Mouse (Mus musculus) right cerebral cortex, postnatal 25 days (tissue): ENCODE results near the gene Celf6.

Experiments used
- DNase-seq: peaks from one replicate; pipeline ENCODE4 v3.0.0; 2022

Celf6 gene

GRCm38 (mm10) chr9:59577844-59578504 lies at the start of gene Celf6:
Celf6 (plus strand) TSS chr9:59577917.
- DNase-seq = peak; percentile 93

- no peak for DNase-seq
Measured at GRCm38 (mm10) chr9:59528274-59528673, 49.4 kb upstream of the Celf6 start.

GRCm38 (mm10) chr9:59531645-59532044 lies 46.1 kb upstream of the Celf6 start:
- no peak for DNase-seq

- no peak for DNase-seq
Measured at GRCm38 (mm10) chr9:59533422-59533821, 44.3 kb upstream of the Celf6 start.

- DNase-seq = no peak
Measured at GRCm38 (mm10) chr9:59533889-59534288, 43.8 kb upstream of the Celf6 start.

GRCm38 (mm10) chr9:59537651-59538050 lies 40.1 kb upstream of the Celf6 start:
- no peak for DNase-seq

GRCm38 (mm10) chr9:59539441-59540137 lies 38.1 kb upstream of the Celf6 start, which contains the start of the genes Hexa and Tmem202:
Hexa (plus strand) TSS chr9:59539540.
Tmem202 (minus strand) TSS chr9:59539847.
- DNase-seq = peak; percentile 85

GRCm38 (mm10) chr9:59541617-59542016 lies 36.1 kb upstream of the Celf6 start:
- DNase-seq = no peak

GRCm38 (mm10) chr9:59542766-59543324 lies 34.9 kb upstream of the Celf6 start:
- DNase-seq = no peak

GRCm38 (mm10) chr9:59544739-59545138 lies 33.0 kb upstream of the Celf6 start:
- no peak for DNase-seq

GRCm38 (mm10) chr9:59547869-59548268 lies 29.8 kb upstream of the Celf6 start:
- no peak for DNase-seq

- no peak for DNase-seq
Measured at GRCm38 (mm10) chr9:59548961-59549487, 28.7 kb upstream of the Celf6 start.

- no peak for DNase-seq
Measured at GRCm38 (mm10) chr9:59550077-59550476, 27.6 kb upstream of the Celf6 start.

- DNase-seq = no peak
Measured at GRCm38 (mm10) chr9:59551017-59551416, 26.7 kb upstream of the Celf6 start.

- peak; percentile 56 for DNase-seq
Measured at GRCm38 (mm10) chr9:59551620-59552031, 26.1 kb upstream of the Celf6 start.

- no peak for DNase-seq
Measured at GRCm38 (mm10) chr9:59552610-59553009, 25.1 kb upstream of the Celf6 start.

GRCm38 (mm10) chr9:59553719-59554118 lies 24.0 kb upstream of the Celf6 start:
- DNase-seq = no peak

GRCm38 (mm10) chr9:59565600-59565999 lies 12.1 kb upstream of the Celf6 start:
- peak; percentile 49 for DNase-seq

- DNase-seq = peak; percentile 40
Measured at GRCm38 (mm10) chr9:59567111-59567510, 10.6 kb upstream of the Celf6 start.

- no peak for DNase-seq
Measured at GRCm38 (mm10) chr9:59571852-59572251, 5.9 kb upstream of the Celf6 start.

- no peak for DNase-seq
Measured at GRCm38 (mm10) chr9:59577401-59577800, 316 bp upstream of the Celf6 start.

GRCm38 (mm10) chr9:59578505-59578867 lies 769 bp downstream of the Celf6 start:
- no peak for DNase-seq

GRCm38 (mm10) chr9:59584871-59585308 lies 7.2 kb downstream of the Celf6 start:
- DNase-seq = peak; percentile 79

- DNase-seq = peak; percentile 26
Measured at GRCm38 (mm10) chr9:59588252-59588651, 10.5 kb downstream of the Celf6 start.
